Mouse (Mus musculus): ENCODE data around the gene Gm8180. TPM values are rescaled to one million over a fixed set of nuclear protein-coding genes. Genes with fewer than 3 reads are reported as not detected.

Gene Gm8180
- polyA plus RNA-seq, 1 experiment from 2014 or later = not detected

Other genes with a start within 250 kb of the Gm8180 start
- not detected in 2 replicates for gene Gm5799, start 241.2 kb downstream of the Gm8180 start, polyA plus RNA-seq (2015; fragmentation: Nextera tagmentation; extraction: Ambion mirVana)
- not detected in 2 replicates for gene Gm17654, start 205.6 kb downstream of the Gm8180 start, polyA plus RNA-seq (2015; fragmentation: Nextera tagmentation; extraction: Ambion mirVana)
- not detected in 2 replicates for gene Gm10375, start 176.7 kb downstream of the Gm8180 start, polyA plus RNA-seq (2015; fragmentation: Nextera tagmentation; extraction: Ambion mirVana)
- gene Gm8165, start 107.5 kb downstream of the Gm8180 start, polyA plus RNA-seq (2015; fragmentation: Nextera tagmentation; extraction: Ambion mirVana) = not detected in 2 replicates
- 0.49 and 1.1 TPM in 2 replicates for gene Gm7324, start 86.9 kb downstream of the Gm8180 start, polyA plus RNA-seq (2015; fragmentation: Nextera tagmentation; extraction: Ambion mirVana)
- not detected in 2 replicates for gene Gm16506, start 57.3 kb downstream of the Gm8180 start, polyA plus RNA-seq (2015; fragmentation: Nextera tagmentation; extraction: Ambion mirVana)
- not detected in 2 replicates for gene Gm6526, start 36.9 kb downstream of the Gm8180 start, polyA plus RNA-seq (2015; fragmentation: Nextera tagmentation; extraction: Ambion mirVana)
- gene Ear1, start 90.8 kb upstream of the Gm8180 start, polyA plus RNA-seq (2015; fragmentation: Nextera tagmentation; extraction: Ambion mirVana) = not detected in 2 replicates
- gene Ear10, start 138.8 kb upstream of the Gm8180 start, polyA plus RNA-seq (2015; fragmentation: Nextera tagmentation; extraction: Ambion mirVana) = not detected in 2 replicates
- 7.7 and 9.2 TPM in 2 replicates for gene Gm8113, start 140.6 kb upstream of the Gm8180 start, polyA plus RNA-seq (2015; fragmentation: Nextera tagmentation; extraction: Ambion mirVana)
- gene Ang5, start 172.3 kb upstream of the Gm8180 start, polyA plus RNA-seq (2015; fragmentation: Nextera tagmentation; extraction: Ambion mirVana) = not detected in 2 replicates
- not detected in 2 replicates for gene Ang6, start 217.5 kb upstream of the Gm8180 start, polyA plus RNA-seq (2015; fragmentation: Nextera tagmentation; extraction: Ambion mirVana)